Mouse (Mus musculus): ENCODE measurements at regions not wholly inside any gene's neighbourhood (a gene's known extent, or its start where the extent isn't known, plus 50 kb on each side); places are given as distances from the start of the nearest gene placed in this dataset.

DNA sequence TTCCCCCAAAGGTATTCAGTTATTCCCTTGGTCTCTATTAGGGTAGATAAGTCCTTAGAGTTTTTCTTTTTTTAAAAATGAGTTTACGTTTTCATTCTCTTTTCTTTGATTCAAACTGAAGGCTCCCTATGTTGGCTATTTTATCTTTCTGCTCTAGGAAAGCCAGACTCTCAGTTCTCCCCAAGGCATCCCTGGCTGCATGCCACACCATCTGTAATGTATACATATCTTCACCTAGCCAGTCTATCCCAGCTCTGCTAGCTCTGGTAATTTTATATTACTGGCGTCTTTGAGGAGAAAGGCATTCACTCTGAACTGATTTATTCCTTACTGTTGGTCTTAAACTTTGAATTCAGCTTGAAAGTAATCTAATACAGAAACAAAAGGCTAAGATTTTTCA is 65.2 kb upstream of the Cabcoco1 start:
- DNase-seq (ENCODE audit: low read depth, low spot score) (no peak), ATAC-seq (no peak)
- no peak for TF ChIP-seq CTCF (IDR thresholded peaks at IDR 0.05)
- ChIA-PET CTCF (no interaction called here), POLR2A (no interaction called here)
- H3K27me3 ChIP-seq: no peaks in the 10 kb centered on the region
- in situ Hi-C loops (cut with MboI; ENCODE audit: low pct_unique_long_range_greater_than_20kb): no loop called here

DNA sequence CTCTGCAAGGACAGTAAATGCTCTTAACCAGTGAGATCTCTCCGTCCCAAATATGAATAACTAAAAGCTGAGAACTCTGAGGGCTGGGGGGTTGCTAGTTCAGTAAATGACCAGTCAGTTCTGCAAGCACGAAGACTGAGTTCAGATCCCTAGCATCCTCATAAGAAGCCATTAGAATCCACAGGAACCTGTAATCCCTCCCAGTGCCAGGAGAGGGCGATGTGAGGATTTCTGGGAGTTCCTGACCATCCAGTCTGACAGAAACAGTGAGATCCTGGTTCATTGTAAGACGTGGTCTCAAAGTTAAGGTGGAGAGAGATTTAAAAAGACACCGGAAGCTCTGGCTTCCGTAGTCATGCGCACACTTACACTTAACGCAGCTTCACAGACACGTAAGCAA is 70.2 kb upstream of the Cabcoco1 start:
- ATAC-seq (no peak), DNase-seq (ENCODE audit: low read depth, low spot score) (no peak)
- in situ Hi-C loops (cut with MboI; ENCODE audit: low pct_unique_long_range_greater_than_20kb): no loop called here
- peak; percentile 64 for TF ChIP-seq CTCF (IDR thresholded peaks at IDR 0.05)
- CTCF ChIA-PET: no interaction called here
- POLR2A ChIA-PET: no interaction called here
- no peaks in the 10 kb centered on the region for H3K27me3 ChIP-seq

- in situ Hi-C loops (cut with MboI; ENCODE audit: low pct_unique_long_range_greater_than_20kb): no loop called here
- no peak for DNase-seq (ENCODE audit: low read depth, low spot score)
- POLR2A ChIA-PET: no interaction called here
- H3K27me3 ChIP-seq: no peaks in the 10 kb centered on the region
- ATAC-seq: no peak
- CTCF ChIA-PET: no interaction called here
- TF ChIP-seq CTCF (IDR thresholded peaks at IDR 0.05): no peak
Measured at GRCm38 (mm10) chr10:68612727-68613126, 71.0 kb upstream of the Cabcoco1 start.

GRCm38 (mm10) chr10:68623786-68624185 is 82.1 kb upstream of the Cabcoco1 start:
- in situ Hi-C loops (cut with MboI; ENCODE audit: low pct_unique_long_range_greater_than_20kb): no loop called here
- no peaks in the 10 kb centered on the region for H3K27me3 ChIP-seq
- no peak for ATAC-seq
- POLR2A ChIA-PET: interaction anchor here (0.7 kb wide), 1 partner anchor 416 kb away, joined by 3 read pairs; no protein-coding TSS in a partner anchor
- no peak for DNase-seq (ENCODE audit: low read depth, low spot score)
- TF ChIP-seq CTCF (IDR thresholded peaks at IDR 0.05): no peak
- CTCF ChIA-PET: no interaction called here

DNA sequence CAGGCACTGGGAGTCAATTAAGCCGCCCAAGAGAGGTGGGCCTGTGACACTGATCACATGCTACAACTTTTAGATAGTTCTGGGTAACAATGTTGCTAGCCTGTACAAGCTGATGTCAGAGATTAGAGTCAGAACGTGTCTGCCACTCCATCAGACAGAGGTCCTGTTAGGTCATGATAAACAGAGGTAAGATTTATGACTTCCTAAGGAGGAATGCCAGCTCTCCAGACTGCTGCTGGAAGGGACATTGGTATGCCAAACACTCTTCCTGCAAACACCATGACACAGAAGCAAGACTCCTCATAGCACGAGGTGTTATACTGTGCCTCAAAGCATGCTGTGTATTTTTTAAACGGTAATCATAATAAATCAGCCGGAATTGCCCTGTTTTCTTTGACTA is 83.6 kb upstream of the Cabcoco1 start:
- TF ChIP-seq CTCF (IDR thresholded peaks at IDR 0.05): no peak
- CTCF ChIA-PET: interaction anchor here (1.0 to 1.3 kb wide), 3 partner anchors 11 to 24 kb away, joined by 3 read pairs; no protein-coding TSS in a partner anchor
- ATAC-seq (no peak), DNase-seq (ENCODE audit: low read depth, low spot score) (no peak)
- H3K27me3 ChIP-seq: no peaks in the 10 kb centered on the region
- in situ Hi-C loops (cut with MboI; ENCODE audit: low pct_unique_long_range_greater_than_20kb): no loop called here
- POLR2A ChIA-PET: no interaction called here

- H3K27me3 ChIP-seq: no peaks in the 10 kb centered on the region
- ChIA-PET POLR2A (no interaction called here), CTCF (interaction anchor here (1.2 to 1.3 kb wide), 2 partner anchors 11 to 14 kb away, joined by 3 read pairs; no protein-coding TSS in a partner anchor)
- DNase-seq (ENCODE audit: low read depth, low spot score) (no peak), ATAC-seq (no peak)
- in situ Hi-C loops (cut with MboI; ENCODE audit: low pct_unique_long_range_greater_than_20kb): no loop called here
- TF ChIP-seq CTCF (IDR thresholded peaks at IDR 0.05): peak; percentile 48
Measured at GRCm38 (mm10) chr10:68625752-68626151, 84.1 kb upstream of the Cabcoco1 start.

DNA sequence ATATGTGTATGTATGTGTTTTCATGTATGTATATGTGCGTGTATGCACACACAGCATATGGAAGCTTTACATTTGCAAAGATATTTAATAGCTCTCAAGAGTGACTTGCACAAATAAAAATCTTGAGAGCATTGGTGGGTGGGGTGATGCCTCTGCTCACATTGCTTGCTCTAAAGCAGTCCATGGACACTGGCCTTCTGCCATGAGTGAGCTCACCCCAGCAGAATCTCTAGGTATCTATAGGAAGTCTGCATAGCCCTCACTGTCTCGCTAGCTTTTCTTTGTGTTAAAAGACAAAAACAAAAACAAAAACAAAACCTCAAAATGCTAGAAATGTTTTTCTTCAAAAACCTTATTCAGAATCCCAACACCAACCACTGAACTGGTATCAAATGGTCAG is 87.8 kb upstream of the Cabcoco1 start:
- H3K27me3 ChIP-seq: no peaks in the 10 kb centered on the region
- TF ChIP-seq CTCF (IDR thresholded peaks at IDR 0.05): no peak
- DNase-seq (ENCODE audit: low read depth, low spot score) (no peak), ATAC-seq (no peak)
- in situ Hi-C loops (cut with MboI; ENCODE audit: low pct_unique_long_range_greater_than_20kb): no loop called here
- POLR2A ChIA-PET: no interaction called here
- CTCF ChIA-PET: interaction anchor here (1.3 kb wide), 1 partner anchor 19 kb away, joined by 3 read pairs; no protein-coding TSS in a partner anchor

DNA sequence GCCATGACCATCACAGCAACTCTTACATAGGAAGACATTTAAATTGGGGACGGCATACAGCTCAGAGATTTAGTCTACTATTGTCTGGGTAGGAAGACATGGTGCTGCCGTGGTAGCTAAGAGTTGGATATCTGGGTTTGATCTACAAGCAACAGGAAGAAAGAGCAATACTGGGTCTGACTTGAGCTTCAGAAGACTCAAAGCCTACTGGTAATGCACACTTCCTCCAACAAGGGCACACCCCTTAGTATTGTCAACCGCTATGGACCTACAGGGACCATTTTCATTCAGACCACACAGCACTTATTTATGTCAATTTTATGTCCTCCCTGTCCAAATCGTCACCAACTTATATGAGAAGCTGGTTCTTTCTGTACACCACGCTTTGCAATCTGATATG is 90.3 kb upstream of the Tmem26 start:
- DNase-seq (ENCODE audit: low read depth, low spot score): no peak
- ChIA-PET CTCF (interaction anchor here (1.7 to 2.5 kb wide), 2 partner anchors 13 to 16 kb away, joined by 7 read pairs; no protein-coding TSS in a partner anchor), POLR2A (no interaction called here)
- no peaks in the 10 kb centered on the region for H3K27me3 ChIP-seq
- no peak for ATAC-seq
- in situ Hi-C loops (cut with MboI; ENCODE audit: low pct_unique_long_range_greater_than_20kb): no loop called here
- TF ChIP-seq CTCF (IDR thresholded peaks at IDR 0.05): no peak

- in situ Hi-C loops (cut with MboI; ENCODE audit: low pct_unique_long_range_greater_than_20kb): no loop called here
- ATAC-seq: no peak
- POLR2A ChIA-PET: no interaction called here
- TF ChIP-seq CTCF (IDR thresholded peaks at IDR 0.05): no peak
- CTCF ChIA-PET: no interaction called here
- H3K27me3 ChIP-seq: no peaks in the 10 kb centered on the region
- no peak for DNase-seq (ENCODE audit: low read depth, low spot score)
Measured at GRCm38 (mm10) chr10:68652700-68653099, 70.7 kb upstream of the Tmem26 start.

DNA sequence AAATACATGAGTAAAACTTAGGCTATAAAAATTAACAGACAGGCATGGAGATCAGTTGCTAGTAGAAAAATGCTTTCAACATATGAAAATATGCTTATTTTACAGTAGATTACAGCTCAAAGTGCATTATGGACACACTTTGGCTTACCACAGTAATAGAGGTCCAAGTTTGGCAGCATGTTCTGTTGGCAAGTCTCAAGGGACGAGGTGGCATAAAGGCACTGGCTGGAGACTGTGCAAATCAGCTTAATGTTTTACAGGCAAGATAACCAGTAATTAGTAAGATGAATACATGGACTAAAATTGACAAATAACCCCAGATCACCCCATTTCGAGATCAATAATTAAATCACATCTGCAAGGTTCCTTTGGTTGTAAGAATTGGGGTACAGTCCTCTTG is 68.0 kb upstream of the Tmem26 start:
- CTCF ChIA-PET: no interaction called here

DNA sequence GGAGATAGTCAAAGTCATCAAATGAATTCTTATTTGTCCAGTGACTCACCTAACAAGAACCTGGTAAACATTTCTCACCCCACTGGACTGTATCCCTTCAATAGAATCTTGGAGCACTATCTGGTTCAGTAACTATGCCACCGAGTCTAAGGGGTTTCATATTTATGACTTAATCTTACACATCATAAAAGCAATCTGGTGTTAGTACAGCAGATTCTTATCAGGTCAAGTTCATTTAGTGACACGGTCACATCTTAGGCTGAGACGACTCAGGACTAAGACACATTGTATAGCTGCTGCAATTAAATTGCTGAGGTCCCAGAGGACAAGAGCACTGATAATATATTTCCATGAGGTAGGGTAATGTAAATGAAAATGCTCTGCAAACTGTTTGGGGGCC is 57.4 kb upstream of the Tmem26 start:
- CTCF ChIA-PET: no interaction called here
- H3K27me3 ChIP-seq: peaks cover 6% of the 10 kb centered on the region
- no peak for TF ChIP-seq CTCF (IDR thresholded peaks at IDR 0.05)
- POLR2A ChIA-PET: no interaction called here
- peak; percentile 7 for DNase-seq (ENCODE audit: low read depth, low spot score)
- ATAC-seq: no peak
- in situ Hi-C loops (cut with MboI; ENCODE audit: low pct_unique_long_range_greater_than_20kb): no loop called here

More for the DNA sequence above, 68.0 kb upstream of the Tmem26 start:
- in situ Hi-C loops (cut with MboI; ENCODE audit: low pct_unique_long_range_greater_than_20kb): no loop called here
- ATAC-seq (no peak), DNase-seq (ENCODE audit: low read depth, low spot score) (no peak)
- POLR2A ChIA-PET: no interaction called here
- H3K27me3 ChIP-seq: no peaks in the 10 kb centered on the region
- TF ChIP-seq CTCF (IDR thresholded peaks at IDR 0.05): no peak

- no peak for ATAC-seq
- no peak for TF ChIP-seq CTCF (IDR thresholded peaks at IDR 0.05)
- ChIA-PET CTCF (interaction anchor here (1.1 kb wide), 1 partner anchor 11 kb away, joined by 3 read pairs; no protein-coding TSS in a partner anchor), POLR2A (no interaction called here)
- peaks cover 6% of the 10 kb centered on the region for H3K27me3 ChIP-seq
- in situ Hi-C loops (cut with MboI; ENCODE audit: low pct_unique_long_range_greater_than_20kb): no loop called here
- no peak for DNase-seq (ENCODE audit: low read depth, low spot score)
Measured at GRCm38 (mm10) chr10:68669330-68669729, 54.1 kb upstream of the Tmem26 start.
